Mouse (Mus musculus): ENCODE results near the gene Ube2t.

Ube2t gene

GRCm38 (mm10) chr1:134962053-134962803 lies at the start of gene Ube2t:
Gene Ube2t, plus strand, starts transcription at chr1:134962565.
- DNase-seq: peak; percentile 92

GRCm38 (mm10) chr1:134913535-134913934 lies 48.8 kb upstream of the Ube2t start:
- DNase-seq: peak; percentile 18

- DNase-seq: no peak
These were observed 46.9 kb upstream of the Ube2t start for GRCm38 (mm10) chr1:134915421-134915820.

- no peak for DNase-seq
These were observed 43.4 kb upstream of the Ube2t start for GRCm38 (mm10) chr1:134919010-134919409.

- no peak for DNase-seq
These were observed 29.9 kb upstream of the Ube2t start for GRCm38 (mm10) chr1:134932431-134932830.

GRCm38 (mm10) chr1:134936335-134936734 lies 26.0 kb upstream of the Ube2t start:
- DNase-seq: no peak

- DNase-seq: no peak
These were observed 24.1 kb upstream of the Ube2t start for GRCm38 (mm10) chr1:134938233-134938632.

GRCm38 (mm10) chr1:134940863-134941262 lies 21.5 kb upstream of the Ube2t start:
- no peak for DNase-seq

GRCm38 (mm10) chr1:134942898-134943297 lies 19.5 kb upstream of the Ube2t start:
- no peak for DNase-seq

- DNase-seq: no peak
These were observed 14.8 kb upstream of the Ube2t start for GRCm38 (mm10) chr1:134947590-134947989.

- DNase-seq: peak; percentile 32
These were observed 12.4 kb upstream of the Ube2t start for GRCm38 (mm10) chr1:134949946-134950345.

- DNase-seq: no peak
These were observed 7.2 kb upstream of the Ube2t start for GRCm38 (mm10) chr1:134955050-134955636.

- DNase-seq: peak; percentile 96
These were observed 6.7 kb upstream of the Ube2t start, which contains the start of gene Ppp1r12b for GRCm38 (mm10) chr1:134955637-134956176. Gene Ppp1r12b, minus strand, starts transcription at chr1:134955942.

GRCm38 (mm10) chr1:134960634-134961033 lies 1.7 kb upstream of the Ube2t start:
- no peak for DNase-seq

GRCm38 (mm10) chr1:134962821-134963220 lies 456 bp downstream of the Ube2t start:
- no peak for DNase-seq

GRCm38 (mm10) chr1:134965430-134965829 lies 3.1 kb downstream of the Ube2t start:
- DNase-seq: no peak

- DNase-seq: no peak
These were observed 10.6 kb downstream of the Ube2t start for GRCm38 (mm10) chr1:134972920-134973319.

GRCm38 (mm10) chr1:134987173-134987961 lies 25.0 kb downstream of the Ube2t start:
- peak; percentile 59 for DNase-seq

- DNase-seq: no peak
These were observed 25.6 kb downstream of the Ube2t start for GRCm38 (mm10) chr1:134987962-134988341.

- DNase-seq: peak; percentile 76
These were observed 27.0 kb downstream of the Ube2t start for GRCm38 (mm10) chr1:134989372-134989771.

- DNase-seq: no peak
These were observed 29.8 kb downstream of the Ube2t start for GRCm38 (mm10) chr1:134992046-134992645.

GRCm38 (mm10) chr1:134994739-134995138 lies 32.4 kb downstream of the Ube2t start:
- no peak for DNase-seq

- DNase-seq: peak; percentile 8
These were observed 33.1 kb downstream of the Ube2t start for GRCm38 (mm10) chr1:134995437-134995836.
